Mouse (Mus musculus): ENCODE data around the gene Ap2a2. TPM values are rescaled to one million over a fixed set of nuclear protein-coding genes. Genes with fewer than 3 reads are reported as not detected.

The Ap2a2 gene
- polyA plus RNA-seq, 1 experiment from 2014 or later: 30.8 TPM

GRCm38 (mm10) chr7:141539556-141540311 lies 22.2 kb upstream of the Ap2a2 start, which contains the start of gene Chid1:
Gene Chid1, minus strand, starts transcription at chr7:141539857.
- peak within 1 kb of the TSS; percentile 72 for H3K9ac ChIP-seq (ENCODE audit: low read length)
- no peaks in the 10 kb centered on the region for H3K9me3 ChIP-seq (ENCODE audit: control insufficient read depth, low read length)
- under 1% methylated on average over 46 of the region's 46 CpGs for WGBS
- no peak for TF ChIP-seq EP300 (optimal IDR thresholded peaks at IDR 0.05)
- TF ChIP-seq CTCF (IDR thresholded peaks at IDR 0.05; ENCODE audit: low read depth): no peak
- ATAC-seq (ENCODE audit: low FRiP score, low TSS enrichment): peak; percentile 92
- peak within 1 kb of the TSS; percentile 59 for H3K4me3 ChIP-seq (ENCODE audit: low read depth, low read length)
- H3K36me3 ChIP-seq (ENCODE audit: control insufficient read depth, insufficient read depth, low read length): no peaks in the 10 kb centered on the region
- DNase-seq (ENCODE audit: low spot score): peak; percentile 99
- H3K27ac ChIP-seq (replicated peaks): peak within 1 kb of the TSS; percentile 91
- peak within 1 kb of the TSS; percentile 76 for H3K4me2 ChIP-seq (replicated peaks; ENCODE audit: low read depth)
- no peaks in the 10 kb centered on the region for H3K27me3 ChIP-seq (ENCODE audit: control insufficient read depth, insufficient read depth, low read length)
- peaks cover 8% of the 10 kb centered on the region; the same call in 1 of the 2 replicates for H3K4me1 ChIP-seq (replicated peaks; ENCODE audit: control insufficient read depth, insufficient read depth)

DNA sequence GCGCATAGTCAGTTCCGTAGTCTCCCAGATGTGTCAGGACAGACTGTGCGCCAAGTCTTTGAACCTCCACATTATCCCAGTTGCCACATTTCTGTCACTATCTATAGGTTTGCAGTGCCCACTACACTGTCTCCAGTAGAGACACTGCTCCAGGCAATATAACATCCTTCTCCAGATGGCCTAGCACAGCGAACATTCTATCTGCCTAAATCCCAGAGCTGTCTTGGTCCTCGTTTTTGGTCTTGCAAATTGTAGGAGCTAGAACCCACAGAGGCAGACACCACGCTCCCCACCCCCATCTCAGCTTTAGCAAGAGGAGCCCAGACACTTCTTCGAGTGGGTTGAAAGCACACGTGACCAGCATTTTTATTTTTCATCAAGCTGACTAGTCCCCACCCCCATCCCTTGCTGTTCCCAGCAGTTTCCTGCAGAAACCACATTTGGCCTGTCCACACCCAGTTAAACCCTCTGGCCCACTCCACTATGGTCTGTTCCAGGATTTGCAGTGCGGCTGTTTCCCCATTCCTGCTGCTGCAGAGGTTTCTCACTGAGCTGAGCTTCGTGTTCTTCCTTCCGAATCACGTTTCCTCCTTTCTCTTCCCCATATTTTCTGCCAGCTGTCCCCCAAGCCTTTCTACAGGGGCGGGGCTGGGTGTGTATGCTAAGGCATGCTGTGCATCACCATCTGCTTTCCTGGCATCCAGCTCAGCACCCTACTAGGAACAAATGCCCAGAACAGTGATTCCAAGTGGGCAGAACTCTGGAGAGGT lies 21.5 kb upstream of the Ap2a2 start:
- peak overlapping the region; percentile 59 for H3K4me3 ChIP-seq (ENCODE audit: low read depth, low read length)
- H3K27me3 ChIP-seq (ENCODE audit: control insufficient read depth, insufficient read depth, low read length): no peaks in the 10 kb centered on the region
- peak overlapping the region; percentile 76 for H3K4me2 ChIP-seq (replicated peaks; ENCODE audit: low read depth)
- no peaks in the 10 kb centered on the region for H3K36me3 ChIP-seq (ENCODE audit: control insufficient read depth, insufficient read depth, low read length)
- peaks cover 8% of the 10 kb centered on the region; the same call in 1 of the 2 replicates for H3K4me1 ChIP-seq (replicated peaks; ENCODE audit: control insufficient read depth, insufficient read depth)
- DNase-seq (ENCODE audit: low spot score) (peak; percentile 41), ATAC-seq (ENCODE audit: low FRiP score, low TSS enrichment) (peak; percentile 64)
- peak overlapping the region; percentile 91 for H3K27ac ChIP-seq (replicated peaks)
- TF ChIP-seq CTCF (IDR thresholded peaks at IDR 0.05; ENCODE audit: low read depth): no peak; the same call in 1 of the 2 replicates
- no peak for TF ChIP-seq EP300 (optimal IDR thresholded peaks at IDR 0.05)
- WGBS: 47% methylated on average over 13 of the region's 13 CpGs
- peak overlapping the region; percentile 31; the same call in 1 of the 2 replicates for H3K9ac ChIP-seq (ENCODE audit: low read length)
- H3K9me3 ChIP-seq (ENCODE audit: control insufficient read depth, low read length): no peaks in the 10 kb centered on the region

- H3K27ac ChIP-seq (replicated peaks): no peak overlapping the region
- no peaks in the 10 kb centered on the region for H3K36me3 ChIP-seq (ENCODE audit: control insufficient read depth, insufficient read depth, low read length)
- ATAC-seq (ENCODE audit: low FRiP score, low TSS enrichment) (no peak), DNase-seq (ENCODE audit: low spot score) (no peak)
- no peak overlapping the region for H3K4me2 ChIP-seq (replicated peaks; ENCODE audit: low read depth)
- H3K9ac ChIP-seq (ENCODE audit: low read length): no peak overlapping the region
- no peak for TF ChIP-seq CTCF (IDR thresholded peaks at IDR 0.05; ENCODE audit: low read depth)
- no peak for TF ChIP-seq EP300 (optimal IDR thresholded peaks at IDR 0.05)
- no peaks in the 10 kb centered on the region for H3K9me3 ChIP-seq (ENCODE audit: control insufficient read depth, low read length)
- H3K27me3 ChIP-seq (ENCODE audit: control insufficient read depth, insufficient read depth, low read length): no peaks in the 10 kb centered on the region
- 78% methylated on average over 4 of the region's 4 CpGs for WGBS
- H3K4me3 ChIP-seq (ENCODE audit: low read depth, low read length): no peak overlapping the region
- H3K4me1 ChIP-seq (replicated peaks; ENCODE audit: control insufficient read depth, insufficient read depth): peaks cover 8% of the 10 kb centered on the region; the same call in 1 of the 2 replicates
These were observed 20.3 kb upstream of the Ap2a2 start for GRCm38 (mm10) chr7:141541681-141542080.

GRCm38 (mm10) chr7:141542588-141542987 lies 19.4 kb upstream of the Ap2a2 start:
- WGBS: 89% methylated on average over 2 of the region's 2 CpGs
- DNase-seq (ENCODE audit: low spot score): no peak
- no peaks in the 10 kb centered on the region for H3K9me3 ChIP-seq (ENCODE audit: control insufficient read depth, low read length)
- H3K36me3 ChIP-seq (ENCODE audit: control insufficient read depth, insufficient read depth, low read length): no peaks in the 10 kb centered on the region
- no peak for ATAC-seq (ENCODE audit: low FRiP score, low TSS enrichment)
- no peaks in the 10 kb centered on the region for H3K27me3 ChIP-seq (ENCODE audit: control insufficient read depth, insufficient read depth, low read length)
- TF ChIP-seq CTCF (IDR thresholded peaks at IDR 0.05; ENCODE audit: low read depth) (no peak), EP300 (optimal IDR thresholded peaks at IDR 0.05) (no peak)
- H3K9ac ChIP-seq (ENCODE audit: low read length): no peak overlapping the region
- no peak overlapping the region for H3K4me2 ChIP-seq (replicated peaks; ENCODE audit: low read depth)
- H3K4me3 ChIP-seq (ENCODE audit: low read depth, low read length): no peak overlapping the region
- no peak overlapping the region for H3K27ac ChIP-seq (replicated peaks)
- H3K4me1 ChIP-seq (replicated peaks; ENCODE audit: control insufficient read depth, insufficient read depth): peaks cover 8% of the 10 kb centered on the region; the same call in 1 of the 2 replicates

- H3K27me3 ChIP-seq (ENCODE audit: control insufficient read depth, insufficient read depth, low read length): no peaks in the 10 kb centered on the region
- no peak overlapping the region for H3K4me2 ChIP-seq (replicated peaks; ENCODE audit: low read depth)
- H3K4me1 ChIP-seq (replicated peaks; ENCODE audit: control insufficient read depth, insufficient read depth): peaks cover 3% of the 10 kb centered on the region; the same call in 1 of the 2 replicates
- no peak overlapping the region for H3K9ac ChIP-seq (ENCODE audit: low read length)
- no peak overlapping the region for H3K27ac ChIP-seq (replicated peaks)
- no peaks in the 10 kb centered on the region for H3K36me3 ChIP-seq (ENCODE audit: control insufficient read depth, insufficient read depth, low read length)
- H3K4me3 ChIP-seq (ENCODE audit: low read depth, low read length): no peak overlapping the region
- TF ChIP-seq EP300 (optimal IDR thresholded peaks at IDR 0.05) (no peak), CTCF (IDR thresholded peaks at IDR 0.05; ENCODE audit: low read depth) (no peak)
- H3K9me3 ChIP-seq (ENCODE audit: control insufficient read depth, low read length): no peaks in the 10 kb centered on the region
- DNase-seq (ENCODE audit: low spot score) (peak; percentile 63), ATAC-seq (ENCODE audit: low FRiP score, low TSS enrichment) (no peak)
- WGBS: 44% methylated on average over 4 of the region's 4 CpGs
These were observed 17.3 kb upstream of the Ap2a2 start for GRCm38 (mm10) chr7:141544654-141545053.
